Mouse (Mus musculus) MEL (cell line): ENCODE data around the gene Ring1. TPM values are rescaled to one million over a fixed set of nuclear protein-coding genes. Genes with fewer than 3 reads are reported as not detected.

Source experiments
- DNase-seq: peaks from one replicate; pipeline ENCODE4 v3.0.0; 2011; ENCODE audit warnings: low read depth, low spot score
- H3K27ac ChIP-seq: 2 replicates; pipeline ENCODE4 v1.5.1; 2012; ENCODE audit warnings: low read depth, mild to moderate bottlenecking, control low read depth, low read length, moderate library complexity; ENCODE audit not compliant: control insufficient read depth
- H3K27me3 ChIP-seq, 2 experiments: fragments of 150-350 bp in 1 of 2; sonication (generic) in 1 of 2; 2 replicates each; pipeline ENCODE4 v1.6.1; 2012; ENCODE audit warnings: low read length in 2 of 2, mild to moderate bottlenecking in 2 of 2, improper control_type of control experiment in 1 of 2, moderate library complexity in 1 of 2; ENCODE audit not compliant: insufficient read depth in 2 of 2, control insufficient read depth in 1 of 2
- H3K36me3 ChIP-seq, 2 experiments: 2 replicates each; pipeline ENCODE4 v1.6.1; 2012 to 2014; ENCODE audit warnings: low read length in 2 of 2, improper control_type of control experiment in 1 of 2, inconsistent platforms in 1 of 2, mild to moderate bottlenecking in 1 of 2; ENCODE audit not compliant: insufficient read depth in 2 of 2, control insufficient read depth in 1 of 2
- H3K4me1 ChIP-seq, 2 experiments: fragments of 150-350 bp in 1 of 2; sonication (generic) in 1 of 2; 2 replicates each; pipeline ENCODE4 v1.6.1; 2012; ENCODE audit warnings: low read length in 2 of 2, improper control_type of control experiment in 1 of 2, mild to moderate bottlenecking in 1 of 2; ENCODE audit not compliant: insufficient read depth in 2 of 2, control insufficient read depth in 1 of 2
- H3K4me3 ChIP-seq, 2 experiments: fragments of 150-350 bp in 1 of 2; sonication (generic) in 1 of 2; 2 replicates each; pipeline ENCODE4 v1.5.1; 2012; ENCODE audit warnings: low read depth in 2 of 2, low read length in 2 of 2, mild to moderate bottlenecking in 2 of 2, moderate library complexity in 2 of 2, control low read depth in 1 of 2, improper control_type of control experiment in 1 of 2; ENCODE audit not compliant: control insufficient read depth in 1 of 2, insufficient read depth in 1 of 2
- H3K79me2 ChIP-seq: 2 replicates; pipeline ENCODE4 v1.6.1; 2012; ENCODE audit warnings: mild to moderate bottlenecking, low read length, moderate library complexity; ENCODE audit not compliant: control insufficient read depth, poor library complexity, insufficient read depth
- H3K9ac ChIP-seq: 2 replicates; pipeline ENCODE4 v1.6.1; 2012; ENCODE audit warnings: low read depth, mild to moderate bottlenecking, control low read depth, low read length, moderate library complexity; ENCODE audit not compliant: control insufficient read depth, poor library complexity, severe bottlenecking
- H3K9me3 ChIP-seq: fragments of 150-350 bp; sonication (generic); replicated peaks from 2 replicates; pipeline ENCODE4 v1.6.1; 2012; ENCODE audit warnings: mild to moderate bottlenecking, low read length, improper control_type of control experiment, moderate library complexity; ENCODE audit not compliant: insufficient read depth
- BHLHE40 ChIP-seq: IDR thresholded peaks from 2 replicates; pipeline ENCODE4 v1.6.1; 2012; ENCODE audit warnings: low read depth, mild to moderate bottlenecking, inconsistent platforms, low read length, improper control_type of control experiment, borderline replicate concordance
- CHD2 ChIP-seq: IDR thresholded peaks from 2 replicates; pipeline ENCODE4 v1.6.1; 2011; ENCODE audit warnings: low read length, improper control_type of control experiment
- CTCF ChIP-seq, 3 experiments: IDR thresholded peaks in 2 of 3; conservative IDR thresholded peaks in 1 of 3; 2 replicates each; pipeline ENCODE4 v1.5.1; 2011 to 2012; ENCODE audit warnings: low read length in 3 of 3, low read depth in 2 of 3, mild to moderate bottlenecking in 2 of 3, improper control_type of control experiment in 1 of 3, inconsistent platforms in 1 of 3, mixed read lengths in 1 of 3, moderate library complexity in 1 of 3; ENCODE audit not compliant: control insufficient read depth in 1 of 3, insufficient read depth in 1 of 3, poor library complexity in 1 of 3, severe bottlenecking in 1 of 3
- ELF1 ChIP-seq: IDR thresholded peaks from 2 replicates; pipeline ENCODE4 v1.6.1; 2014; ENCODE audit warnings: low read depth, mild to moderate bottlenecking, inconsistent platforms, low read length, improper control_type of control experiment, moderate library complexity
- EP300 ChIP-seq, 2 experiments: IDR thresholded peaks; 2 replicates each; pipeline ENCODE4 v1.6.1; 2011; ENCODE audit warnings: improper control_type of control experiment in 2 of 2, low read length in 2 of 2, low read depth in 1 of 2, mild to moderate bottlenecking in 1 of 2
- GATA1 ChIP-seq: IDR thresholded peaks from 2 replicates; pipeline ENCODE4 v1.6.1; 2011; ENCODE audit warnings: low read depth, low read length, improper control_type of control experiment
- HCFC1 ChIP-seq: IDR thresholded peaks from 2 replicates; pipeline ENCODE4 v1.6.1; 2012; ENCODE audit warnings: low read depth, mild to moderate bottlenecking, inconsistent platforms, low read length, improper control_type of control experiment, moderate library complexity
- JUND ChIP-seq: IDR thresholded peaks from 2 replicates; pipeline ENCODE4 v1.6.1; 2011; ENCODE audit warnings: low read depth, mild to moderate bottlenecking, improper control_type of control experiment, low read length
- MXI1 ChIP-seq: IDR thresholded peaks from 2 replicates; pipeline ENCODE4 v1.6.1; 2011; ENCODE audit warnings: mild to moderate bottlenecking, low read depth, low read length, improper control_type of control experiment
- MYC ChIP-seq: IDR thresholded peaks from 2 replicates; pipeline ENCODE4 v1.6.1; 2011; ENCODE audit warnings: low read depth, mild to moderate bottlenecking, low read length, improper control_type of control experiment, moderate library complexity
- NRF1 ChIP-seq: IDR thresholded peaks from 2 replicates; pipeline ENCODE4 v1.6.1; 2014; ENCODE audit warnings: low read depth, mild to moderate bottlenecking, inconsistent platforms, low read length, improper control_type of control experiment, moderate library complexity; ENCODE audit not compliant: poor library complexity, insufficient read depth, severe bottlenecking
- POLR2A ChIP-seq, 2 experiments: IDR thresholded peaks; 2 replicates each; pipeline ENCODE4 v1.6.1; 2011 to 2012; ENCODE audit warnings: low read length in 2 of 2, mild to moderate bottlenecking in 2 of 2, control low read depth in 1 of 2, improper control_type of control experiment in 1 of 2, low read depth in 1 of 2, moderate library complexity in 1 of 2; ENCODE audit not compliant: control insufficient read depth in 1 of 2, insufficient read depth in 1 of 2, poor library complexity in 1 of 2
- POLR2AphosphoS5 ChIP-seq: IDR thresholded peaks from 2 replicates; pipeline ENCODE4 v1.6.1; 2012; ENCODE audit warnings: low read depth, borderline replicate concordance, mild to moderate bottlenecking, inconsistent platforms, low read length, moderate library complexity, mixed read lengths
- RAD21 ChIP-seq: IDR thresholded peaks from 2 replicates; pipeline ENCODE4 v1.6.1; 2011; ENCODE audit warnings: mild to moderate bottlenecking, low read depth, low read length, improper control_type of control experiment
- RCOR1 ChIP-seq: IDR thresholded peaks from 2 replicates; pipeline ENCODE4 v1.6.1; 2012; ENCODE audit warnings: low read depth, mild to moderate bottlenecking, inconsistent platforms, low read length, improper control_type of control experiment
- SIN3A ChIP-seq: IDR thresholded peaks from 2 replicates; pipeline ENCODE4 v1.6.1; 2012; ENCODE audit warnings: low read length, improper control_type of control experiment, inconsistent platforms
- SMC3 ChIP-seq: IDR thresholded peaks from 2 replicates; pipeline ENCODE4 v1.6.1; 2011; ENCODE audit warnings: low read depth, low read length, improper control_type of control experiment
- TBP ChIP-seq: IDR thresholded peaks from 2 replicates; pipeline ENCODE4 v1.8.0; 2011; ENCODE audit warnings: low read depth, low read length, improper control_type of control experiment
- UBTF ChIP-seq: IDR thresholded peaks from 2 replicates; pipeline ENCODE4 v1.6.1; 2012; ENCODE audit warnings: low read depth, mild to moderate bottlenecking, inconsistent platforms, low read length, improper control_type of control experiment, moderate library complexity, borderline replicate concordance; ENCODE audit not compliant: insufficient read depth
- USF1 ChIP-seq: IDR thresholded peaks from 2 replicates; pipeline ENCODE4 v1.6.1; 2014; ENCODE audit warnings: low read depth, mild to moderate bottlenecking, inconsistent platforms, low read length, improper control_type of control experiment, moderate library complexity
- ZKSCAN1 ChIP-seq: IDR thresholded peaks from 2 replicates; pipeline ENCODE4 v1.6.1; 2012; ENCODE audit warnings: low read depth, mild to moderate bottlenecking, inconsistent platforms, low read length, improper control_type of control experiment, moderate library complexity
- ZMIZ1 ChIP-seq: IDR thresholded peaks from 2 replicates; pipeline ENCODE4 v1.6.1; 2012; ENCODE audit warnings: low read depth, mild to moderate bottlenecking, inconsistent platforms, low read length, improper control_type of control experiment, moderate library complexity
- polyA plus RNA-seq, 2 experiments: library from polyadenylated mRNA; stranded (reverse) in 1 of 2; unstranded in 1 of 2; fragments of >175 nt in 1 of 2; fragments of >200 nt in 1 of 2; gene quantifications; 2 replicates each; pipeline versions ENCODE4 v1.2.1 to v1.2.4; 2012; ENCODE audit warnings: low replicate concordance in 2 of 2, low read depth in 1 of 2; ENCODE audit not compliant: insufficient read length in 2 of 2, insufficient read depth in 1 of 2, missing spikeins in 1 of 2
- total RNA-seq: library from RNA; depleted of rRNA; stranded (reverse); fragments of 300-350 nt; gene quantifications from 2 replicates; pipeline ENCODE4 v1.2.3, GENCODE M21; 2012

Gene Ring1
- total and polyA plus RNA-seq, 3 experiments = 18.3 to 28.4 TPM; not detected in 1

DNA sequence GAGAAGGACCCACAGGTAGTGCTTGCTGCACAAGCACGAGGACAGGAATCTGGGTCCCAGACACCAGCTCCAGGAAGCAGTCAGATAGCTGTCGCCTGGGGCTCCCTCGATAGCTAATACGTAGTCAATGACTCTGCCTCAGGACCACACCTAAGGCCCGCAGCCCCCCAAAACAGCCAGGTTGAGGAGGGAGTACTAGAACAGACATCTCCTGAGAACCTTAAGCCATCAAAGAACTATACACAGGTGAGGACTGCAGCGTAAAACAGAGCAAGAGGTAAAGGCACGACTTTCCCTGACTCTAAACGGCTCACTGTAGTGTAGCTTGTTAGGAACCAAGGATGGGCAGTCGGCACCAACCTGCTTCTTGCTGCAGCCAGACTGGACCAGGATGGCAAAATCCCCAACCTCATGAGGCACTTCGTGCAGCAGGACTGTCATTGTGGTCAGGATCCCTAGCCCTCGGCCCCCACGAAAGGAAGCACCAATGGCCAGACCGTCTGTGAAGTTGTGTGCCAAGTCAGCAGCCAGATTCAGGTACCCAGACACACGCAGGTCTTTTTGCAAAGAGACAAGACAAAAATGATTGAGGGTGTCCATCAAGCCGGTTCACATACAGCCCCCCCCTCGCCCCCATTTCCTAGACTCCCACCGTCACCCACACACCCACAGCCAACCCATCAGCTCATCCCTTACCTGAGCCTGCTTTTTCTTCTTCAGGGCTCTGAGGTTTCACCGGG, 4.8 kb upstream of the Ring1 start:
- H3K4me3 ChIP-seq = no peak overlapping the region
- peaks cover 2 to 37% of the 10 kb centered on the region in 2 experiments; a peak in 3 of 4 replicates for H3K4me1 ChIP-seq
- no peak overlapping the region for H3K27ac ChIP-seq

GRCm38 (mm10) chr17:34028501-34029149, 4.1 kb upstream of the Ring1 start:
- Histone ChIP-seq H3K27me3 (no peaks in the 10 kb centered on the region), H3K9me3 (no peaks in the 10 kb centered on the region), H3K4me3 (no peak overlapping the region), H3K4me1 (peaks cover 2 to 37% of the 10 kb centered on the region in 2 experiments; a peak in 3 of 4 replicates), H3K36me3 (peaks cover 3 to 21% of the 10 kb centered on the region in 2 experiments; a peak in 3 of 4 replicates), H3K79me2 (peaks cover 50% of the 10 kb centered on the region), H3K9ac (no peak overlapping the region), H3K27ac (no peak overlapping the region)
- TF ChIP-seq HCFC1 (no peak), POLR2AphosphoS5 (no peak), MYC (no peak), ZMIZ1 (no peak), SMC3 (no peak), CHD2 (no peak), USF1 (no peak), UBTF (no peak)
- no peak for DNase-seq

More for the DNA sequence above, 4.8 kb upstream of the Ring1 start:
- Histone ChIP-seq H3K9ac (no peak overlapping the region), H3K79me2 (peaks cover 52% of the 10 kb centered on the region), H3K27me3 (no peaks in the 10 kb centered on the region), H3K9me3 (no peaks in the 10 kb centered on the region), H3K36me3 (peaks cover 3 to 17% of the 10 kb centered on the region in 2 experiments; a peak in 3 of 4 replicates)
- no peak for DNase-seq
- TF ChIP-seq ELF1 = no peak
- TF ChIP-seq GATA1 = no peak

- Histone ChIP-seq H3K4me1 (peaks cover 0 to 32% of the 10 kb centered on the region in 2 experiments; a peak in 2 of 4 replicates), H3K36me3 (peaks cover 3 to 15% of the 10 kb centered on the region in 2 experiments; a peak in 3 of 4 replicates), H3K79me2 (peaks cover 45% of the 10 kb centered on the region), H3K9ac (peak within 1 kb of the TSS; percentile 92), H3K27ac (peak within 1 kb of the TSS; percentile 68), H3K27me3 (no peaks in the 10 kb centered on the region), H3K4me3 (peak within 1 kb of the TSS; percentile 80 to 92), H3K9me3 (no peaks in the 10 kb centered on the region)
- peak; percentile 96 for DNase-seq
- TF ChIP-seq HCFC1 = peak; percentile 70
- no peak for TF ChIP-seq BHLHE40
- TF ChIP-seq NRF1 = no peak
- no peak for TF ChIP-seq RAD21
- TF ChIP-seq CTCF (IDR thresholded peaks at IDR 0.05 in 2 of 3, conservative IDR thresholded peaks at IDR 0.05 in 1 of 3; ENCODE audit: control insufficient read depth in 1 of 3, insufficient read depth in 1 of 3, low read depth in 2 of 3, low read length in 3 of 3, poor library complexity in 1 of 3, severe bottlenecking in 1 of 3) = peak in 2 of 3 experiments; percentile 6 to 35; a peak in 3 of 6 replicates
- no peak for TF ChIP-seq EP300 (IDR thresholded peaks at IDR 0.05; ENCODE audit: low read depth in 1 of 2, low read length in 2 of 2)
- peak; percentile 26; the same call in 1 of the 2 replicates for TF ChIP-seq MXI1
- TF ChIP-seq USF1 = peak; percentile 58
- no peak for TF ChIP-seq MYC
- TF ChIP-seq RCOR1 = no peak
- peak; percentile 69; the same call in 1 of the 2 replicates for TF ChIP-seq UBTF
- TF ChIP-seq ZKSCAN1 = no peak
- no peak; the same call in 1 of the 2 replicates for TF ChIP-seq SIN3A
- peak; percentile 79 to 86 for TF ChIP-seq POLR2A (IDR thresholded peaks at IDR 0.05; ENCODE audit: control insufficient read depth in 1 of 2, insufficient read depth in 1 of 2, low read depth in 1 of 2, low read length in 2 of 2, poor library complexity in 1 of 2)
- no peak for TF ChIP-seq JUND
- TF ChIP-seq SMC3 = no peak
- peak; percentile 74; the same call in 1 of the 2 replicates for TF ChIP-seq TBP
Observed at GRCm38 (mm10) chr17:34027656-34028223, 3.3 kb upstream of the Ring1 start, which contains the start of gene H2-Ke6. H2-Ke6 (minus strand) TSS chr17:34028060.
